Mouse (Mus musculus) liver, embryonic 11.5 days (tissue): ENCODE data around the gene Pdia5. TPM values are rescaled to one million over a fixed set of nuclear protein-coding genes. Genes with fewer than 3 reads are reported as not detected.

Experiments used
- ATAC-seq: fragments of 200-750 bp; cut with Nextera tagmentation; replicated peaks from 2 replicates; pipeline ENCODE4 v1.8.0; 2017; ENCODE audit warnings: moderate number of reproducible peaks, mild to moderate bottlenecking, moderate TSS enrichment, moderate library complexity; ENCODE audit not compliant: low FRiP score
- DNase-seq: peaks from one replicate; pipeline ENCODE4 v3.0.0-alpha.2; 2017; ENCODE audit warnings: low spot score
- H3K27ac ChIP-seq: fragments of 300-500 bp; sonication (generic); 2 replicates; pipeline ENCODE4 v1.5.1; 2014; ENCODE audit warnings: mild to moderate bottlenecking, low read depth, low read length, control low read depth
- H3K27me3 ChIP-seq: fragments of 300-500 bp; sonication (generic); replicated peaks from 2 replicates; pipeline ENCODE4 v1.6.1; 2014; ENCODE audit warnings: low read length, mixed read lengths; ENCODE audit not compliant: control insufficient read depth, insufficient read depth
- H3K36me3 ChIP-seq: fragments of 300-500 bp; sonication (generic); 2 replicates; pipeline ENCODE4 v1.6.1; 2014; ENCODE audit warnings: mild to moderate bottlenecking, low read length, moderate library complexity, mixed read lengths; ENCODE audit not compliant: control insufficient read depth, insufficient read depth
- H3K4me1 ChIP-seq: fragments of 300-500 bp; sonication (generic); replicated peaks from 2 replicates; pipeline ENCODE4 v1.6.1; 2014; ENCODE audit warnings: low read length, mixed read lengths; ENCODE audit not compliant: control insufficient read depth, insufficient read depth
- H3K4me2 ChIP-seq: fragments of 300-500 bp; sonication (generic); 2 replicates; pipeline ENCODE4 v1.6.1; 2014; ENCODE audit warnings: mild to moderate bottlenecking, control low read depth, moderate library complexity
- H3K4me3 ChIP-seq: fragments of 300-500 bp; sonication (generic); 2 replicates; pipeline ENCODE4 v1.5.1; 2014; ENCODE audit warnings: low read depth, low read length, control low read depth
- H3K9ac ChIP-seq: fragments of 300-500 bp; sonication (generic); 2 replicates; pipeline ENCODE4 v1.6.1; 2014; ENCODE audit warnings: low read depth, low read length, control low read depth
- H3K9me3 ChIP-seq: fragments of 300-500 bp; sonication (generic); 2 replicates; pipeline ENCODE4 v1.6.1; 2016; ENCODE audit warnings: low read length, inconsistent platforms, mixed read lengths; ENCODE audit not compliant: control insufficient read depth
- WGBS: fragments of 180-500 bp; shearing (Covaris S2); extraction: QIAGEN DNeasy Blood & Tissue Kit; methylation state at CpG from one replicate; pipeline ENCODE4 v1.1.7; 2014; 5-methylcytosine and 5-hydroxymethylcytosine counted together
- polyA plus RNA-seq: library from polyadenylated mRNA; unstranded; fragments of >200 nt; fragmentation: Nextera tagmentation; extraction: Ambion mirVana; gene quantifications from 2 replicates; pipeline ENCODE4 v1.2.1, GENCODE M21; 2014

Gene Pdia5
- 22.6 and 24.6 TPM in 2 replicates for polyA plus RNA-seq

DNA sequence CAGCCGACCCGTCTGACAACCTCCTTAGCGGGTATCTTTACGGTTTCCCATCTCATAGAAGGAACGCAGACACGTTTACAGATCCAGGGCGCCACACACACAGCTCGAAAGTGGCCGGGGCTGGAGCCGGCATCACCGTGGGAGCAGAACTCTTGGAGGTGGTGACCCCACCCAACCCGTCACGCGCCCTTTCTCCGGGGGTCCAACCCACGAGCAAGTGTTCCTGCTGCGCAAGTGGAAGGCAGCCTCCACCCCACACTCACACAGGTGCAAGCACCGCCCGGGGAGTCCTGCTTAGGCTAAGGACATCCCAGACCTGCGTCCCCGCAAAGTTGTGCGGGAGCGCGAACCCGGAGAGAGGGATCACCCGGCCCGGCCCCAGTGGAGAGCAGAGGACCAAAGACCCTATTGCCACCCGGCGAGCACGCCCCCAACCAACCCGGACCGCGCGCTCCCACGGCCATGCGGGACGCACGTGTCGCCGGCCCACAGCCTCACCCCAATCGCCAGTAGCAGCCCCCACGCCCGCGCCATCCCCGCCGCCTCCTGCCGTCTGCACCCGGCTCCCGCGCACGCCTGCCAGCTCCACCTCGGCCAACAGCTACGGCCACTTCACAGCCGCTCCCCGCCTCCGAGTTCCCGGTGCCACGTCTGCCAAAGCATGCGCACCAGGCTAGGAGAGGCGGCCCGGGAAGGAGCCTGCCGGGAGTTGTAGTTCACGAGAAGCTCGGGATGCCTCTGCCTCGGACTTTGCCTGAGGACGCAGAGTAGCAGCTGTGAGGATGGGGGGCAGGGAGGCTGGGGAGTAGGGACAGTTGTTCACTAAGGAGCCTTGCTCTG lies at the start of gene Pdia5:
Gene Pdia5 (minus strand): TSS at position 643 of the 840 bp plus-strand sequence.
- Histone ChIP-seq H3K36me3 (no peaks in the 10 kb centered on the region), H3K9me3 (no peaks in the 10 kb centered on the region), H3K4me2 (peak within 1 kb of the TSS; percentile 91), H3K4me1 (peaks cover 5% of the 10 kb centered on the region; the same call in 1 of the 2 replicates), H3K27me3 (no peaks in the 10 kb centered on the region), H3K27ac (peak within 1 kb of the TSS; percentile 34; the same call in 1 of the 2 replicates), H3K4me3 (peak within 1 kb of the TSS; percentile 76), H3K9ac (peak within 1 kb of the TSS; percentile 70)
- ATAC-seq (peak; percentile 81), DNase-seq (peak; percentile 82)
- WGBS = under 1% methylated on average over 66 of the region's 66 CpGs

DNA sequence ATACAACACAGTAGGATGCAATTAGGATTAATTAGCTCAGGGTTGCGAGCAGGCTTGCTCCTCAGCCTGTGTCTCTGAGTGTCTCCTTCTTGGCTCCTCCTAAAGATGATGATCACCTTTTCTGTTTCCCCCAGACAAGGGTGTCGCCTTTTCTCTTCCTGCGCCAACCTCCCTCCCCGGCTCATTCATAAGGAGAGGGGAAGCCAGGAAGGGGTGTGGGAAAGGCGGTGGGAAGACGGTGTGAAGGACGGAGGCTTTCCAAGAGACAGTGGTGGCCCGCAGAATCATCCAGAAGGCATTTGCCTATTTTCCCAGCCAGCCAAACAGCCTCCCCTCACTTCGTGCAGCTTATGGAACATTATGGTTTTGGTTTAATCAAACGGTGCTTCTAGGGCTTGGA lies 48.4 kb upstream of the Pdia5 start:
- Histone ChIP-seq H3K36me3 (no peaks in the 10 kb centered on the region), H3K27ac (no peak overlapping the region), H3K9me3 (no peaks in the 10 kb centered on the region), H3K4me2 (no peak overlapping the region), H3K4me3 (no peak overlapping the region), H3K4me1 (no peaks in the 10 kb centered on the region), H3K27me3 (peaks cover 69% of the 10 kb centered on the region), H3K9ac (no peak overlapping the region)
- ATAC-seq (no peak), DNase-seq (no peak)
- 46% methylated on average over 10 of the region's 10 CpGs for WGBS

GRCm38 (mm10) chr16:35537651-35538050 lies 47.0 kb upstream of the Pdia5 start:
- WGBS = 65% methylated on average over 8 of the region's 8 CpGs
- Histone ChIP-seq H3K36me3 (no peaks in the 10 kb centered on the region), H3K4me1 (no peaks in the 10 kb centered on the region)

DNA sequence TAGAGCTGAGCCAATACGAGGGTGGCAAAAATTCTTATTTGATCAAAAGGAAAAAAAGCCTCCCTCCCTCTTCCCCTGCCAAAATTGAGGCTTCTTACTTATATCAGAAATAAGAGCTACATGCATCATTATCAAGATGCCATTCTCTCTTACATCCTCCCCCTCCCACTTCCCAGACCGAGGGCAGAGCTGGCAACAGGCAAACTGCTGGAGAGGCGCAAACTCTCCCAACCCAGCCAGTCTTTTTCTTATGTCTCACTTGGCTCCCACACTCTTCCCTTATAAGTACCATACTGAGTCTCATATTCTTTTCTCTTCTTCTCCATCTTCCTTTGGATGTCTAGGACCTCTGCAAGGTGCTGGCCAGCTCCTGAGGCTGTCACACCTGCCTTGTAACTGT lies 44.0 kb upstream of the Pdia5 start:
- Histone ChIP-seq H3K4me1 (no peaks in the 10 kb centered on the region), H3K4me3 (no peak overlapping the region), H3K36me3 (no peaks in the 10 kb centered on the region), H3K9me3 (no peaks in the 10 kb centered on the region), H3K4me2 (no peak overlapping the region), H3K27me3 (peaks cover 28% of the 10 kb centered on the region), H3K9ac (no peak overlapping the region), H3K27ac (no peak overlapping the region)
- WGBS = 66% methylated on average over 3 of the region's 3 CpGs
- no peak for DNase-seq
- no peak for ATAC-seq

More at GRCm38 (mm10) chr16:35537651-35538050, 47.0 kb upstream of the Pdia5 start:
- Histone ChIP-seq H3K4me2 (no peak overlapping the region), H3K9ac (no peak overlapping the region), H3K4me3 (no peak overlapping the region), H3K27me3 (peaks cover 56% of the 10 kb centered on the region), H3K9me3 (no peaks in the 10 kb centered on the region), H3K27ac (no peak overlapping the region)
- ATAC-seq (no peak), DNase-seq (no peak)

GRCm38 (mm10) chr16:35524200-35524599 lies 33.5 kb upstream of the Pdia5 start:
- DNase-seq (no peak), ATAC-seq (no peak)
- no peaks in the 10 kb centered on the region for H3K27me3 ChIP-seq
- no peak overlapping the region for H3K4me2 ChIP-seq
- no peaks in the 10 kb centered on the region for H3K9me3 ChIP-seq
- no peak overlapping the region for H3K27ac ChIP-seq
- H3K9ac ChIP-seq = no peak overlapping the region
- WGBS = 73% methylated on average over 4 of the region's 4 CpGs
- no peaks in the 10 kb centered on the region for H3K36me3 ChIP-seq
- H3K4me1 ChIP-seq = no peaks in the 10 kb centered on the region
- H3K4me3 ChIP-seq = no peak overlapping the region

DNA sequence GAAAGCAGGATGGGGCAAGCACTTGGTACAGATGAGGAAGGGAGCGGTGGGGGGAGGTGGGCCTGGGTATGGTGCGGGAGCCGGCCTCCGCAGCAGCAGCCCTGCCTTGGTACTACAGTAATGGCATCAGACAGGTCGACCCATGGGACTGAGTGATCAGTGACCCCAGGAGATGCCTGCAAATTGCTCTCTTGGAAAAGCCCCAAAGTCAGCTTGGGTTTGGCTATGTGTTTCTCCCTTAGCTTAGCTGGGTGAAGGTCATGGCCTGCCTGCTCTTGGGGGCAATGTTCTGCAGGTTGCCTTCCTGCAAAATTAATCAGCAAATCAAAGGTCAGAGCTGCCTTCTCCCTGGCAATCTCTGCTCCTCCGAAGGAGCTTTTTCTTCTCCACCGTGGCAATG lies 28.6 kb upstream of the Pdia5 start:
- H3K9ac ChIP-seq = no peak overlapping the region
- no peak overlapping the region for H3K4me2 ChIP-seq
- no peaks in the 10 kb centered on the region for H3K9me3 ChIP-seq
- H3K36me3 ChIP-seq = no peaks in the 10 kb centered on the region
- 59% methylated on average over 7 of the region's 7 CpGs for WGBS
- no peaks in the 10 kb centered on the region; the same call in 1 of the 2 replicates for H3K4me1 ChIP-seq
- no peak for DNase-seq
- no peaks in the 10 kb centered on the region for H3K27me3 ChIP-seq
- ATAC-seq = no peak
- no peak overlapping the region for H3K27ac ChIP-seq
- no peak overlapping the region for H3K4me3 ChIP-seq

DNA sequence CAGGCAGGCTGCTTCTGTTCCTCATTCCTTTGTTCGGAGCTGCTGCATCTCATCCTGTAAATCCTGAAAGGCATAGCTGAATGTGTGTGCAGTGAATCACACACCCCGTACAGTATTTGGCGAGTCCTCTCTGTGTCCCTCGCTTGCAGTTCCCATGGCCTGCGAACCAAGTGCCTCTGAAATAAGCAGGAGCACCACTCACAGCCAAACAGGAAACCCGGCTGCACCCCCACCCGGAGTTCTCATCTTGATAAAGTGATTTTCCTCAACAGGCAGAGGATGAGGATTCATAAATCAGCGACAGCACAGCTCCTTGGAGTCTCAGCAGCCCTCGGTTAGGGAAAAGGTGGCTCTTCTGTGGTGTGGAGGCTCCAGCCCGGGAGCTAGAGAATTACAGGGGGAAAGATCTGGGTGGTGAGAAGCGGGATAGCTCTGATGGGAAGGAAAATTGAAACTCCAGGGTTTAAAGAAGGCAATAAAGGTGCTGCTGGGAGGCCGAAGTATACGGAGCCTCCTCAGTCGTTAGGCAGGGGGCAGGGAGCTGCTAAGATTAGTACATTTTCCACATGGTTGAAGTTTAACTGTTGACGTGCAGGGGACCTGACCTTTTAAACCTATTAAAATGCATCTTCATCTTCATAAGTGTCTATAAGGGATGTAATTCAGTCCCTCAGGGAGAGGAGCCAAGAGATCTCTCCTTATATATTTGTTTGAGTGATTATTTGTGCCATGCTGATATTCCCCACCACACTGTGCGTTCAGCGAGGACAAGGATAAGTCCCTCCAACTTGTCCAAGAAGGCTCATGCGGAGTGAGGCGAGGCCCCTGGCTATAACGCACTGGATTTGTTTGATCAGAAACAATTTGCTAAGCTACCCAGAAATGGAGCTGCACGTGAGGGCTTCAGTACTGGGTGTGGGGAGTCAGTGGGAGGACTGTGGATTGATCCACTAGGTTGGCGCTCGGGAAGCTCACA lies 27.6 kb upstream of the Pdia5 start:
- H3K4me3 ChIP-seq = no peak overlapping the region
- H3K4me2 ChIP-seq = no peak overlapping the region
- no peaks in the 10 kb centered on the region; the same call in 1 of the 2 replicates for H3K4me1 ChIP-seq
- ATAC-seq (no peak), DNase-seq (no peak)
- no peak overlapping the region for H3K9ac ChIP-seq
- no peaks in the 10 kb centered on the region for H3K9me3 ChIP-seq
- H3K27me3 ChIP-seq = no peaks in the 10 kb centered on the region
- H3K36me3 ChIP-seq = no peaks in the 10 kb centered on the region
- WGBS = 54% methylated on average over 23 of the region's 23 CpGs
- H3K27ac ChIP-seq = no peak overlapping the region

GRCm38 (mm10) chr16:35515977-35516612 lies 25.4 kb upstream of the Pdia5 start:
- Histone ChIP-seq H3K36me3 (no peaks in the 10 kb centered on the region), H3K4me1 (no peaks in the 10 kb centered on the region; the same call in 1 of the 2 replicates), H3K4me3 (no peak overlapping the region), H3K9me3 (no peaks in the 10 kb centered on the region), H3K4me2 (no peak overlapping the region), H3K9ac (no peak overlapping the region), H3K27ac (no peak overlapping the region), H3K27me3 (no peaks in the 10 kb centered on the region)
- 62% methylated on average over 21 of the region's 21 CpGs for WGBS
- DNase-seq = no peak
- ATAC-seq = no peak
